Mouse (Mus musculus) stomach, embryonic 14.5 days (tissue): ENCODE results near the gene Zbtb8b. TPM values are rescaled to one million over a fixed set of nuclear protein-coding genes. Genes with fewer than 3 reads are reported as not detected.

ENCODE experiments used
- ATAC-seq: fragments of 200-750 bp; cut with Nextera tagmentation; 2 replicates; pipeline ENCODE4 v1.8.0; 2017; ENCODE audit warnings: low read depth, moderate TSS enrichment; ENCODE audit not compliant: insufficient number of reproducible peaks, insufficient read depth, low FRiP score
- H3K27ac ChIP-seq: fragments of 300-500 bp; sonication (generic); 2 replicates; pipeline ENCODE4 v1.5.1; 2014; ENCODE audit warnings: mild to moderate bottlenecking, low read length, moderate library complexity, mixed read lengths
- H3K27me3 ChIP-seq: fragments of 300-500 bp; sonication (generic); 2 replicates; pipeline ENCODE4 v1.6.1; 2014; ENCODE audit warnings: low read length, control low read depth, mixed read lengths; ENCODE audit not compliant: control insufficient read depth, insufficient read depth
- H3K36me3 ChIP-seq: fragments of 300-500 bp; sonication (generic); 2 replicates; pipeline ENCODE4 v1.6.1; 2014; ENCODE audit warnings: mild to moderate bottlenecking, control low read depth, low read length, moderate library complexity, mixed read lengths; ENCODE audit not compliant: control insufficient read depth, insufficient read depth
- H3K4me1 ChIP-seq: fragments of 300-500 bp; sonication (generic); 2 replicates; pipeline ENCODE4 v1.6.1; 2014; ENCODE audit warnings: low read length, control low read depth, mixed read lengths; ENCODE audit not compliant: control insufficient read depth, insufficient read depth
- H3K4me2 ChIP-seq: fragments of 300-500 bp; sonication (generic); replicated peaks from 2 replicates; pipeline ENCODE4 v1.6.1; 2014; ENCODE audit warnings: low read depth, low read length, control low read depth
- H3K4me3 ChIP-seq: fragments of 300-500 bp; sonication (generic); 2 replicates; pipeline ENCODE4 v1.5.1; 2014; ENCODE audit warnings: low read depth, low read length, control low read depth
- H3K9ac ChIP-seq: fragments of 300-500 bp; sonication (generic); replicated peaks from 2 replicates; pipeline ENCODE4 v1.6.1; 2014; ENCODE audit warnings: low read depth, mild to moderate bottlenecking, control low read depth, low read length, moderate library complexity, mixed read lengths
- H3K9me3 ChIP-seq: fragments of 300-500 bp; sonication (generic); 2 replicates; pipeline ENCODE4 v1.6.1; 2016; ENCODE audit warnings: low read depth, low read length, control low read depth; ENCODE audit not compliant: control insufficient read depth
- WGBS: fragments of 180-500 bp; shearing (Covaris S2); extraction: QIAGEN DNeasy Blood & Tissue Kit; methylation state at CpG from one replicate; pipeline ENCODE4 v1.1.7; 2014; 5-methylcytosine and 5-hydroxymethylcytosine counted together
- polyA plus RNA-seq: library from polyadenylated mRNA; unstranded; fragments of >200 nt; fragmentation: Nextera tagmentation; extraction: Ambion mirVana; gene quantifications from 2 replicates; pipeline ENCODE4 v1.2.1, GENCODE M21; 2014

The Zbtb8b gene
- polyA plus RNA-seq, 1 experiment from 2014 or later: 1.1 TPM

DNA sequence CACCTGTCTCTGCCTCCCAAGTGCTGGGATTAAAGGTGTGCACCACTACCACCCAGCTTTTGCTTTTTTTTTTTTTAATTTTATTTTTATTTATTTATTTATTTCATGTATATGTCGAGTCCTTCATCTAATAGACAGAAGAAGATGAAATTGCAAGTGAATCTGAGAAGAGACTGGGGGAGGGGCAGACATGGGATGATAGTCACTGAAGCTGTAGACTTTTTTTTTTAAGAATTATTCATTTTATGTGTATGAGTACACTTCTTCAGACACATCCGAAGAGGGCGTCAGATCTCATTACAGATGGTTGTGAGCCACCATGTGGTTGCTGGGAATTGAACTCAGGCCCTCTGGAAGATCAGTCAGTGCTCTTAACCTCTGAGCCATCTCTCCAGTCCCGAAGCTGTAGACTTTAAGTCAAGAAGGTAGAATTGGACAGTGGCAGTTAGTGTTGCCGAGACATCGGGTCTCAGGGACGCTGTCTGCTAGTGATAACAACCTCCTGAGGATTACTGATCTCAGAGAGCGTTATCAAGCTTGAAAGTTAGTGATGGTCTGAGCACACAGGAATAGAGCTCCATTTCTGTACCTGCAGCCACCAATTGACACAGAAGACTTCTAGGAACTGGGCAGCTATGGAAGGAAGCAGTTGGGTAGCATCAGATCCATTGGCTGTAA is 54.2 kb downstream of the Zbtb8b start:
- no peaks in the 10 kb centered on the region for H3K9me3 ChIP-seq
- 88% methylated on average over 8 of the region's 8 CpGs for WGBS
- no peaks in the 10 kb centered on the region for H3K36me3 ChIP-seq
- H3K4me1 ChIP-seq: peaks cover 4% of the 10 kb centered on the region; the same call in 1 of the 2 replicates
- no peak overlapping the region for H3K9ac ChIP-seq
- no peaks in the 10 kb centered on the region for H3K27me3 ChIP-seq
- H3K4me3 ChIP-seq: no peak overlapping the region
- H3K27ac ChIP-seq: no peak overlapping the region
- H3K4me2 ChIP-seq: no peak overlapping the region
- no peak for ATAC-seq

DNA sequence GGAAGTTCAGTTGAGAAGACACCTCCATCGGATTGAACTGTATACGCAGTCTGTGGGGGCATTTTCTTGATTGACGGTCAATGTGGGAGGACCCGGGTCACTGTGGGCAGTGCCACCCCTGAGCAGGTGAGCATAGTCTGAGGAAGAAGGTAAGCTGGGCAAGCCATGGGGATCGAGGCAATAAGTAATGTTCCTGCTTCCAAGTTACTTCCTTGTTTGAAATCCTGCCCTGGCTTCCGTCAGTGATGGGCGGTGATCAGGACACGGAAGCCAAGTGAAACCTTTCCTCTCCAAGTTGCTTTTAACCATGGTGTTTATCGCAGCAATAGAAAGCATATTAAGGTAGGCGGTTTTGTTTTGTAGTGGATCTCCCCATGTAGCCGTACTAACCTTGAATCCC is 55.0 kb downstream of the Zbtb8b start:
- Histone ChIP-seq H3K36me3 (no peaks in the 10 kb centered on the region), H3K27ac (no peak overlapping the region), H3K9ac (no peak overlapping the region), H3K4me3 (no peak overlapping the region), H3K9me3 (no peaks in the 10 kb centered on the region), H3K4me2 (no peak overlapping the region), H3K4me1 (peaks cover 4% of the 10 kb centered on the region; the same call in 1 of the 2 replicates), H3K27me3 (no peaks in the 10 kb centered on the region)
- no peak for ATAC-seq
- WGBS: 86% methylated on average over 11 of the region's 11 CpGs

GRCm38 (mm10) chr4:129384440-129384839 is 56.2 kb downstream of the Zbtb8b start:
- 7% methylated on average over 6 of the region's 6 CpGs for WGBS
- H3K9ac ChIP-seq: no peak overlapping the region
- no peak overlapping the region for H3K4me2 ChIP-seq
- H3K9me3 ChIP-seq: no peaks in the 10 kb centered on the region
- peaks cover 4% of the 10 kb centered on the region; the same call in 1 of the 2 replicates for H3K4me1 ChIP-seq
- ATAC-seq: peak; percentile 78; the same call in 1 of the 2 replicates
- peak overlapping the region; percentile 59; the same call in 1 of the 2 replicates for H3K27ac ChIP-seq
- H3K36me3 ChIP-seq: no peaks in the 10 kb centered on the region
- no peaks in the 10 kb centered on the region for H3K27me3 ChIP-seq
- no peak overlapping the region for H3K4me3 ChIP-seq

GRCm38 (mm10) chr4:129383586-129383985 is 57.1 kb downstream of the Zbtb8b start:
- H3K9ac ChIP-seq: no peak overlapping the region
- no peaks in the 10 kb centered on the region for H3K9me3 ChIP-seq
- peaks cover 4% of the 10 kb centered on the region; the same call in 1 of the 2 replicates for H3K4me1 ChIP-seq
- no peak overlapping the region for H3K27ac ChIP-seq
- no peaks in the 10 kb centered on the region for H3K36me3 ChIP-seq
- H3K27me3 ChIP-seq: no peaks in the 10 kb centered on the region
- no peak overlapping the region for H3K4me2 ChIP-seq
- 93% methylated on average over 3 of the region's 3 CpGs for WGBS
- no peak for ATAC-seq
- H3K4me3 ChIP-seq: no peak overlapping the region

- no peaks in the 10 kb centered on the region for H3K27me3 ChIP-seq
- no peaks in the 10 kb centered on the region for H3K36me3 ChIP-seq
- H3K4me3 ChIP-seq: no peak overlapping the region
- no peak for ATAC-seq
- no peak overlapping the region for H3K4me2 ChIP-seq
- 93% methylated on average over 2 of the region's 2 CpGs for WGBS
- H3K9ac ChIP-seq: no peak overlapping the region
- peaks cover 4% of the 10 kb centered on the region; the same call in 1 of the 2 replicates for H3K4me1 ChIP-seq
- no peaks in the 10 kb centered on the region for H3K9me3 ChIP-seq
- H3K27ac ChIP-seq: no peak overlapping the region
Measured at GRCm38 (mm10) chr4:129382488-129382887, 58.2 kb downstream of the Zbtb8b start.

DNA sequence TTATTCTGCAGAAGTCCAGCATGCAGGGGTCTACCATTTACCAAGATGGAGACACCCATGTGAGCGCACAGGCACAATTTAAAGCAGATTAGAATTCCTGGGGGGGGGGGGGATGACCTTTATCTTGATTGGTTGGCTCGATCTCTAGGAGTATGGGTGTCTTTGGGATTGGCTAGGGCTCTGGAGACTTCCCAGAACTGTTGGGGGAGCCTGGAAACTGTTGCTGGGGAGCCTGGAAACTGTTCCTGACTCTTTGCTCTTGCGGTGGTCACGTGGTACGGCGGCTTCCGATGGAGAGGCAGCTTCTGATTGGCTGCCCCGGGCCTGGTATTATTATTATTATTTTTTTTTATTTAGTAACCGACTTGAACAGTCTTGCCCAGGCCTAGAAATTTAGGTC is 58.6 kb downstream of the Zbtb8b start:
- no peak for ATAC-seq
- peaks cover 4% of the 10 kb centered on the region; the same call in 1 of the 2 replicates for H3K4me1 ChIP-seq
- H3K27ac ChIP-seq: no peak overlapping the region
- H3K9me3 ChIP-seq: no peaks in the 10 kb centered on the region
- H3K4me2 ChIP-seq: no peak overlapping the region
- H3K36me3 ChIP-seq: no peaks in the 10 kb centered on the region
- no peak overlapping the region for H3K4me3 ChIP-seq
- no peaks in the 10 kb centered on the region for H3K27me3 ChIP-seq
- no peak overlapping the region for H3K9ac ChIP-seq
- WGBS: 88% methylated on average over 9 of the region's 9 CpGs

DNA sequence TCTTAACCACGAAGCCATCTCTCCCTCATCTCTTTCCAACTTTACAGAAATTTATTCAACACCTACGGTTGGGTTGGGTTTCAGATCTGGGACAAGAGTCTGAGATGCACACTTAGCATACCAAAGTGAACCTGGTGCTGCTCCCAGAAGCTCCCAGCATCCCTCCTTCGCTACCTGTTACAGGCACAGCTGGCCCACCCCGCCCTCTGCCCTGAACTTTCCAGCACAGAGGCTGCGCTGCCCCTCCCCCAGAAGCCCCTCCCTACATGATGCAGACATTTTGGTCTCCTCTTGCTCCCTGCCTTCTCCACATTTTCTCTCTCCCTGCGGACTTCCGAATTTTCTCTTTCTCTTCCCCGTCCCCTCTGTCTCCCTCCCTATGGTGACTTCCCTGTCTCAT is 59.5 kb downstream of the Zbtb8b start:
- WGBS: 74% methylated on average over 8 of the region's 8 CpGs
- Histone ChIP-seq H3K4me1 (peaks cover 4% of the 10 kb centered on the region; the same call in 1 of the 2 replicates), H3K9ac (no peak overlapping the region)

GRCm38 (mm10) chr4:129379805-129380204 is 60.8 kb downstream of the Zbtb8b start:
- H3K9ac ChIP-seq: no peak overlapping the region
- no peaks in the 10 kb centered on the region for H3K9me3 ChIP-seq
- H3K36me3 ChIP-seq: no peaks in the 10 kb centered on the region
- H3K27me3 ChIP-seq: no peaks in the 10 kb centered on the region
- 85% methylated on average over 3 of the region's 3 CpGs for WGBS
- peaks cover 4% of the 10 kb centered on the region; the same call in 1 of the 2 replicates for H3K4me1 ChIP-seq
- no peak overlapping the region for H3K4me3 ChIP-seq
- H3K27ac ChIP-seq: no peak overlapping the region
- no peak for ATAC-seq
- H3K4me2 ChIP-seq: no peak overlapping the region

More for the DNA sequence above, 59.5 kb downstream of the Zbtb8b start:
- H3K4me2 ChIP-seq: no peak overlapping the region
- ATAC-seq: no peak
- no peak overlapping the region for H3K4me3 ChIP-seq
- no peaks in the 10 kb centered on the region for H3K27me3 ChIP-seq
- H3K27ac ChIP-seq: no peak overlapping the region
- H3K36me3 ChIP-seq: no peaks in the 10 kb centered on the region
- H3K9me3 ChIP-seq: no peaks in the 10 kb centered on the region
